Mouse (Mus musculus) erythroblast, adult 5-6 weeks (primary cell): Measurements from ENCODE around the gene Cx3cr1. TPM values are rescaled to one million over a fixed set of nuclear protein-coding genes. Genes with fewer than 3 reads are reported as not detected.
A peak's percentile ranks its signal among the peaks of the same experiment; 100 is the strongest.
"Not testable (repeated sequence)": the region's sequence is repeated elsewhere in the genome, so short reads cannot be mapped to it uniquely, and the experiment has no call there.

Experiments used
- ATAC-seq: replicated peaks from 2 replicates; pipeline ENCODE4 v1.8.0; 2016; ENCODE audit warnings: moderate number of reproducible peaks, mild to moderate bottlenecking, moderate TSS enrichment, inconsistent platforms; ENCODE audit not compliant: poor library complexity, low FRiP score, severe bottlenecking
- total RNA-seq, 2 experiments: library from RNA; stranded (forward) in 1 of 2; stranded (reverse) in 1 of 2; fragments of 150-400 nt in 1 of 2; fragments of 200-764, 138-1000 nt in 1 of 2; gene quantifications; 2 replicates each; pipeline versions ENCODE4 v1.2.3 to v1.2.4; 2015 to 2017; ENCODE audit warnings: low replicate concordance in 2 of 2

Cx3cr1 gene
- total RNA-seq (2015; ENCODE audit: low replicate concordance) (6.7 and 7.3 TPM in 2 replicates), total RNA-seq (2017; ENCODE audit: low replicate concordance) (8.8 and 13.7 TPM in 2 replicates)

- ATAC-seq, result no peak
These were observed at the start of gene Cx3cr1 for GRCm38 (mm10) chr9:120069779-120070178. Gene Cx3cr1, minus strand, starts transcription at chr9:120069879.

- no peak for ATAC-seq
These were observed 48.5 kb upstream of the Cx3cr1 start for GRCm38 (mm10) chr9:120118212-120118611.

- peak; percentile 54 for ATAC-seq
These were observed 46.5 kb upstream of the Cx3cr1 start for GRCm38 (mm10) chr9:120116184-120116624.

- ATAC-seq, result peak; percentile 67
These were observed 45.9 kb upstream of the Cx3cr1 start for GRCm38 (mm10) chr9:120115580-120115979.

GRCm38 (mm10) chr9:120114789-120115151, 45.1 kb upstream of the Cx3cr1 start:
- peak; percentile 49 for ATAC-seq

- no peak for ATAC-seq
These were observed 44.5 kb upstream of the Cx3cr1 start for GRCm38 (mm10) chr9:120114051-120114788.

- ATAC-seq, result no peak
These were observed 43.8 kb upstream of the Cx3cr1 start for GRCm38 (mm10) chr9:120113456-120113855.

- peak; percentile 23 for ATAC-seq
These were observed 42.8 kb upstream of the Cx3cr1 start for GRCm38 (mm10) chr9:120112472-120112871.

- ATAC-seq, result no peak
These were observed 41.7 kb upstream of the Cx3cr1 start for GRCm38 (mm10) chr9:120111156-120111945.

- ATAC-seq, result peak; percentile 82
These were observed 40.7 kb upstream of the Cx3cr1 start, which contains the start of gene Slc25a38 for GRCm38 (mm10) chr9:120110211-120111018. Gene Slc25a38, plus strand, starts transcription at chr9:120110374.

- not testable (repeated sequence) for ATAC-seq
These were observed 39.3 kb upstream of the Cx3cr1 start for GRCm38 (mm10) chr9:120108953-120109352.

GRCm38 (mm10) chr9:120101165-120101564, 31.5 kb upstream of the Cx3cr1 start:
- ATAC-seq, result no peak

- ATAC-seq, result no peak
These were observed 29.6 kb upstream of the Cx3cr1 start for GRCm38 (mm10) chr9:120099304-120099703.

GRCm38 (mm10) chr9:120098682-120099081, 29.0 kb upstream of the Cx3cr1 start:
- ATAC-seq, result peak; percentile 79

- ATAC-seq, result no peak
These were observed 26.2 kb upstream of the Cx3cr1 start for GRCm38 (mm10) chr9:120095886-120096285.

GRCm38 (mm10) chr9:120093701-120094100, 24.0 kb upstream of the Cx3cr1 start:
- no peak for ATAC-seq

GRCm38 (mm10) chr9:120091696-120092238, 22.1 kb upstream of the Cx3cr1 start, which contains the start of gene Ccr8:
Gene Ccr8, plus strand, starts transcription at chr9:120092114.
- ATAC-seq, result no peak

- ATAC-seq, result no peak
These were observed 21.4 kb upstream of the Cx3cr1 start for GRCm38 (mm10) chr9:120091086-120091485.

GRCm38 (mm10) chr9:120089125-120089524, 19.4 kb upstream of the Cx3cr1 start:
- ATAC-seq, result no peak

GRCm38 (mm10) chr9:120084406-120084805, 14.7 kb upstream of the Cx3cr1 start:
- ATAC-seq, result no peak
